Mouse (Mus musculus) heart, postnatal 0 days (tissue): ENCODE data around the gene Arcn1. TPM values are rescaled to one million over a fixed set of nuclear protein-coding genes. Genes with fewer than 3 reads are reported as not detected.

Experiments
- ATAC-seq: fragments of 200-750 bp; cut with Nextera tagmentation; 2 replicates; pipeline ENCODE4 v1.8.0; 2017; ENCODE audit warnings: low read depth, moderate number of reproducible peaks, moderate library complexity; ENCODE audit not compliant: insufficient read depth
- DNase-seq: peaks from one replicate; pipeline ENCODE4 v3.0.0-alpha.2; 2016; ENCODE audit warnings: low spot score
- H3K27ac ChIP-seq: fragments of 300-500 bp; sonication (generic); 2 replicates; pipeline ENCODE4 v1.5.1; 2014; ENCODE audit warnings: low read depth, mild to moderate bottlenecking
- H3K27me3 ChIP-seq: fragments of 300-500 bp; sonication (generic); 2 replicates; pipeline ENCODE4 v1.6.1; 2014; ENCODE audit warnings: low read length, mixed read lengths; ENCODE audit not compliant: control insufficient read depth, insufficient read depth
- H3K36me3 ChIP-seq: fragments of 300-500 bp; sonication (generic); replicated peaks from 2 replicates; pipeline ENCODE4 v1.6.1; 2014; ENCODE audit warnings: low read length, mixed read lengths; ENCODE audit not compliant: control insufficient read depth, insufficient read depth
- H3K4me1 ChIP-seq: fragments of 300-500 bp; sonication (generic); 2 replicates; pipeline ENCODE4 v1.6.1; 2014; ENCODE audit warnings: antibody characterized with exemption; ENCODE audit not compliant: control insufficient read depth, insufficient read depth
- H3K4me2 ChIP-seq: fragments of 300-500 bp; sonication (generic); 2 replicates; pipeline ENCODE4 v1.6.1; 2014; ENCODE audit warnings: low read depth, mild to moderate bottlenecking, low read length, moderate library complexity
- H3K4me3 ChIP-seq: fragments of 300-500 bp; sonication (generic); 2 replicates; pipeline ENCODE4 v1.5.1; 2014; ENCODE audit warnings: low read depth, low read length
- H3K9ac ChIP-seq: fragments of 300-500 bp; sonication (generic); replicated peaks from 2 replicates; pipeline ENCODE4 v1.6.1; 2014; ENCODE audit warnings: low read depth, low read length, mixed read lengths
- H3K9me3 ChIP-seq: fragments of 300-500 bp; sonication (generic); replicated peaks from 2 replicates; pipeline ENCODE4 v1.6.1; 2016; ENCODE audit warnings: low read length; ENCODE audit not compliant: control insufficient read depth
- CTCF ChIP-seq: IDR thresholded peaks from 2 replicates; pipeline ENCODE4 v1.5.1; 2016; ENCODE audit warnings: antibody characterized with exemption, control low read depth, low read depth
- EP300 ChIP-seq: IDR thresholded peaks from 2 replicates; pipeline ENCODE4 v1.6.1; 2016; ENCODE audit warnings: antibody characterized with exemption, low read depth
- WGBS: fragments of 180-500 bp; shearing (Covaris S2); extraction: QIAGEN DNeasy Blood & Tissue Kit; methylation state at CpG from one replicate; pipeline ENCODE4 v1.1.7; 2014; 5-methylcytosine and 5-hydroxymethylcytosine counted together
- polyA plus RNA-seq: library from polyadenylated mRNA; unstranded; fragments of >200 nt; fragmentation: Nextera tagmentation; extraction: Ambion mirVana; gene quantifications from 2 replicates; pipeline ENCODE4 v1.2.1, GENCODE M21; 2015
- total RNA-seq: library from RNA; depleted of rRNA; stranded (reverse); fragments of >200 nt; gene quantifications from 2 replicates; pipeline ENCODE4 v1.2.3, GENCODE M21; 2014; ENCODE audit warnings: low replicate concordance

Arcn1 gene
- total and polyA plus RNA-seq, 2 experiments from 2014 or later = 71.6 to 78.3 TPM

- H3K4me2 ChIP-seq = no peak overlapping the region
- WGBS = 86% methylated on average over 5 of the region's 5 CpGs
- DNase-seq = no peak
Observed at GRCm38 (mm10) chr9:44727441-44727840, 40.2 kb downstream of the Arcn1 start.

GRCm38 (mm10) chr9:44726431-44727146, 41.1 kb downstream of the Arcn1 start:
- Histone ChIP-seq H3K4me1 (peaks cover 32% of the 10 kb centered on the region), H3K4me2 (no peak overlapping the region), H3K9ac (no peak overlapping the region; the same call in 1 of the 2 replicates), H3K27ac (no peak overlapping the region), H3K4me3 (no peak overlapping the region), H3K9me3 (no peaks in the 10 kb centered on the region), H3K27me3 (no peaks in the 10 kb centered on the region), H3K36me3 (no peaks in the 10 kb centered on the region; the same call in 1 of the 2 replicates)
- TF ChIP-seq EP300 = no peak
- TF ChIP-seq CTCF = no peak
- no peak for ATAC-seq
- DNase-seq = no peak
- WGBS = 47% methylated on average over 10 of the region's 10 CpGs

More at GRCm38 (mm10) chr9:44727441-44727840, 40.2 kb downstream of the Arcn1 start:
- H3K27me3 ChIP-seq = no peaks in the 10 kb centered on the region
- no peaks in the 10 kb centered on the region for H3K9me3 ChIP-seq
- H3K36me3 ChIP-seq = no peaks in the 10 kb centered on the region; the same call in 1 of the 2 replicates
- no peak overlapping the region for H3K9ac ChIP-seq
- no peak overlapping the region for H3K27ac ChIP-seq
- TF ChIP-seq CTCF (no peak), EP300 (no peak)
- H3K4me3 ChIP-seq = no peak overlapping the region
- ATAC-seq = no peak
- peaks cover 30% of the 10 kb centered on the region for H3K4me1 ChIP-seq

DNA sequence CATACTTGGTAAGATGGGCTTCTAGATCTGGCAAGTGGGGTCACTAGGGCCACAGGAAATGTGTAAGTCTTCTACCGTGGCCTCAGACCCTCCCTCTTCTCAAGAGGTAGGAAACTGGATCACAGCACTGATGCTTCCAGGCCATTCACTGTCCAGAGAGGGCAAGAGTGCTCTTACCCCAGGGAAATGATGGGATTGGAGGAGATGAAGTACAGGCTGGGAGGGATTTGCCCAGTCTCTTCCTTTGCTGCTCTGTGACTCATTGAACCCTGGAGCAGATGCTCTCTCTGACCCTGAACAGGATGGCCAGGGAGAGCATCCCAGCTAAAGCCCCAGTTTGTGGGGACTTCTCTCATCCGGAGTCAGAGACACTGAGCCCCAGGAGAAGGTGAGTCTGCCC, 43.0 kb downstream of the Arcn1 start:
- H3K27ac ChIP-seq = no peak overlapping the region
- H3K9me3 ChIP-seq = no peaks in the 10 kb centered on the region
- no peak overlapping the region for H3K4me2 ChIP-seq
- no peaks in the 10 kb centered on the region for H3K27me3 ChIP-seq
- 61% methylated on average over 2 of the region's 2 CpGs for WGBS
- TF ChIP-seq EP300 (no peak), CTCF (no peak)
- H3K36me3 ChIP-seq = no peaks in the 10 kb centered on the region; the same call in 1 of the 2 replicates
- no peak overlapping the region for H3K9ac ChIP-seq
- ATAC-seq (no peak), DNase-seq (no peak)
- H3K4me3 ChIP-seq = no peak overlapping the region
- H3K4me1 ChIP-seq = peaks cover 46% of the 10 kb centered on the region

GRCm38 (mm10) chr9:44724223-44724622, 43.4 kb downstream of the Arcn1 start:
- peaks cover 50% of the 10 kb centered on the region for H3K4me1 ChIP-seq
- ATAC-seq (no peak), DNase-seq (no peak)
- TF ChIP-seq EP300 (no peak), CTCF (no peak)
- peak overlapping the region; percentile 75; the same call in 1 of the 2 replicates for H3K27ac ChIP-seq
- no peak overlapping the region for H3K4me2 ChIP-seq
- no peak overlapping the region for H3K9ac ChIP-seq
- H3K9me3 ChIP-seq = no peaks in the 10 kb centered on the region
- WGBS = 55% methylated on average over 6 of the region's 6 CpGs
- no peak overlapping the region for H3K4me3 ChIP-seq
- H3K36me3 ChIP-seq = no peaks in the 10 kb centered on the region; the same call in 1 of the 2 replicates
- no peaks in the 10 kb centered on the region for H3K27me3 ChIP-seq

GRCm38 (mm10) chr9:44723521-44724041, 44.1 kb downstream of the Arcn1 start:
- Histone ChIP-seq H3K27me3 (no peaks in the 10 kb centered on the region), H3K4me1 (peaks cover 57% of the 10 kb centered on the region), H3K4me3 (no peak overlapping the region), H3K4me2 (no peak overlapping the region), H3K9me3 (no peaks in the 10 kb centered on the region), H3K36me3 (no peaks in the 10 kb centered on the region; the same call in 1 of the 2 replicates), H3K9ac (no peak overlapping the region), H3K27ac (peak overlapping the region; percentile 75)
- no peak for ATAC-seq
- TF ChIP-seq EP300 (no peak), CTCF (no peak)
- 43% methylated on average over 8 of the region's 11 CpGs for WGBS
- DNase-seq = no peak
